Mouse (Mus musculus) c-Kit-positive CD71-positive TER-119-positive erythroid progenitor cells, embryonic 14.5 days (primary cell): ENCODE measurements around the gene Snhg11.
"Not testable (repeated sequence)": the region's sequence is repeated elsewhere in the genome, so short reads cannot be mapped to it uniquely, and the experiment has no call there.

ENCODE experiments used
- DNase-seq: peaks from one replicate; pipeline ENCODE4 v3.0.0-alpha.2; 2013; ENCODE audit warnings: low spot score

The Snhg11 gene

GRCm38 (mm10) chr2:158369474-158370172 lies 5.8 kb upstream of the Snhg11 start:
- no peak for DNase-seq

DNA sequence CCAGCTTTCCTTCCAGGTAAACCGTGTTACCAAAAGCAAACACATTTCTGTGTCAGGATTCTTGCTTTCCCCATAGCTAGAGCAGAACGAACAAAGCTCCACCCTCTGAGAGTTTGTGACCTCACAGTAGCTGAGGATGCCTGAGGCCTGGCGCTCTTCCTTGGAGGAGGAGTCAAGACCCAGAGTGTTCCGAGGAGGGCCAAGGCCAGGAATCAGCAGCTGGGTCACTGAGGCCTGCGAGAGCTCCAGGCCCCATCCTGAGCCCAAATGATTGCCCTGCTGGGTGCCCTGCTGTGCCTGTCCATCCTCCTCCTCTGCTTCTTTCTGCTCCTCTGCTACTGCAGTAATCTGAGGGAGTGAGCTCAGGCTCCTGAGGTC lies 5.3 kb upstream of the Snhg11 start:
- no peak for DNase-seq

- DNase-seq, result no peak
These were observed 2.4 kb upstream of the Snhg11 start for GRCm38 (mm10) chr2:158373061-158373460.

DNA sequence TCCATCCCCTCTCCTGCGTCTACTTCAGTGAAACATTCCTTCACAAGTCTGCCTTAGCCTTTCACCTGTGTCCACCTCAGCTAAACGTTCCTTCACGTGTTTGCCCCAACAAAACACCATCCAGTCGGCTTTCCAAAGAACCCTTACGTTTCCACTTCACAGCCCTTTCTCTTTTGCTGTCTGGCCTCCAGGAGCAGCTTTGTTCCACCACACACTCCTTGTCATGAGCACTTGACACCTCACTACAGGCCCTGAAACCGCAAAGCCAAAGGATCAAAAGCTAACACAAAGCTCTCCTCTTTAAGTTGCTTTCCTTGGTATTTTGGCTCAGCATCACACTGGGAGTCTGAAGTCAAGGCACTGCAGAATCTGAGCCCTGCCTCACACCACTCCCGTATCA lies 1.9 kb upstream of the Snhg11 start:
- no peak for DNase-seq

- no peak for DNase-seq
These were observed 767 bp downstream of the Snhg11 start for GRCm38 (mm10) chr2:158376123-158376687.

GRCm38 (mm10) chr2:158376798-158377197 lies 1.4 kb downstream of the Snhg11 start:
- DNase-seq, result no peak

- no peak for DNase-seq
These were observed 2.4 kb downstream of the Snhg11 start for GRCm38 (mm10) chr2:158377811-158378210.

DNA sequence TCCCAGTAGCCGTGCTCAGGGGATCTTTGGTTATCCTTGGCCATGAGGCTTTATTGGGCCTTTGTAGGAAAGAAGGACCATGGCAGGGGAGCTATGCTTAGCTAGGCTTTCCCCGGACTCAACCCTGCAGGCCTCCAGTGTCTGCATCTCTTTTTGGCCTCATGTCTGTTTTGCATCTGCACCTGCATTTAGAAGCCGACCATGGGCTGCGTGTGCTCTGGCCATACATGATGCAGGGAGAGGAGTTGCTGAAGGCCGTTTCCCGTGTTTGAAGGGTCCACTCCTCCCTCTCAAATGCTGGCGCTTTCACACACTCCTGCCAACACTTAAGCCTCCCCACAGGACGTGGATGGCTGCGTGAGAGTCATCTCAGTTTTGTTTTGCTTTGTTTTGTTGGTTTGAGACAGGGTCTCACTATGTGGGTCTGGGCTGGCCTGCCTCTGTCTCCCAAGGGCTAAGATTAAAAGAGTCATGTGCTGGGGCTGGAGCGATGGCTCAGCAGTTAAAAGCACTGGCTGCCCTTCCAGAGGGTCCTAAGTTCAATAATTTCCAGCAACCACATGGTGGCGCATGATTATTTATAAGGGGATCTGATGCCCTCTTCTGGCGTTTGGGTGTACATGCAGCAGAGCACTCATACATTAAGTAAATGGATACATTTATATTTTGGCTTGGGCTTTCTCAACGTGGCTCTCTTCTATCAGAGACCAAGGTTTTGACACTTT lies 4.1 kb downstream of the Snhg11 start:
- DNase-seq, result peak; percentile 76

DNA sequence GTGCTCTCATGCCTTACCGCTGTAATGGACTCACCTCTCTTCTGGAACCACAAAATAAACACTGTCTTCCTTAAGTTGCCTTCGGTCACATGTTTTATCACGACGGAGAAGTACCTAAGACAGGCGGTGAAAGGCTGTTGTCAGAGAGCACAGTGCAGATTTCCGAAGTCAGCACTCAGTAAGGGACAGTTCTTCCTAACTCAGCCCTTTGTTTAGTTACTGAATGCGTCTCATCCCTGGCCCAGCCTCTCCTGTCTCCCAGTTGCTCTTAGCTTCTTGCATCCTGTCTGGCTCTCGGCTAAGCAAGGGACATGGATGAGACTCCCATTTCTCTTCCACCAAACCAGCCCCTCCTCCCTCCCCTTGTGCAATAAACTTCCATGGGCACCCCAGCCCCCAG lies 10.6 kb downstream of the Snhg11 start:
- no peak for DNase-seq

DNA sequence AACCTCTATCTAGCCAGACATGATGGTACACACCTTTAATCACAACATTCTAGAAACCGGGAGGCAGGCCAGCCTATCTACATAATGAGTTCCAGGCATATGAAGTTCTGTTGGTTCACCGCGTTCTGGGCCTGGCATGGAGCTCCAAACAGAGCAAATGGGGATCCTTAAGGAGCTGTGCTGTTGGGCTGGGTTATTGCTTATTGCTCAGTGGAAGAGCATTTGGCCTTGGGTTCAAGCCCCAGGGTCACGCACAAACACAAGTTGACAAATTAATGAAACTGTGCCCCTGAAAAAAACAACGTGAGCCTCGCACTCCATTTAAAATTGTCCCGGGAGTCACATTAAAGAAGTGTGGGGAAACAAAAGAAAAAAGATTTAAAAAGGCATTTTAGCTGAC lies 14.0 kb downstream of the Snhg11 start:
- no peak for DNase-seq

DNA sequence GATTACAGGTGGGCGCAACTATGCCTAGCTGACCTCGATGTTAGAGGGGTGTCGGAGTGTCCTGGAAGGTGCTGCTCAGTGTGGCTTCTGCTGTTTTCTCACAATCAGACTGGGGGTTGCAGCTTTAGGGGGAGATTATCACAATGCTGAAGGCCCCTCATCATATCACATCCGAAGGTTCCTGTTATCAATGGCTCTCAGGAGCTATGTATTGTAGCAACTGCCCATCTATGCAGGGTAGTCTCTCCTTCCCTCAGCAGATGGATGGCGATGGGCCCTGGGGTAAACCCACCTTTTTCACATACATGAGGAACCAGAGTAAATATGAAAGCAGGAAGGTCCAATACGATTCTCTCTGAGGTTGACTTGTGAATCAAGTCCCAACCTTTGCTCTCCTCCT lies 20.9 kb downstream of the Snhg11 start:
- no peak for DNase-seq

DNA sequence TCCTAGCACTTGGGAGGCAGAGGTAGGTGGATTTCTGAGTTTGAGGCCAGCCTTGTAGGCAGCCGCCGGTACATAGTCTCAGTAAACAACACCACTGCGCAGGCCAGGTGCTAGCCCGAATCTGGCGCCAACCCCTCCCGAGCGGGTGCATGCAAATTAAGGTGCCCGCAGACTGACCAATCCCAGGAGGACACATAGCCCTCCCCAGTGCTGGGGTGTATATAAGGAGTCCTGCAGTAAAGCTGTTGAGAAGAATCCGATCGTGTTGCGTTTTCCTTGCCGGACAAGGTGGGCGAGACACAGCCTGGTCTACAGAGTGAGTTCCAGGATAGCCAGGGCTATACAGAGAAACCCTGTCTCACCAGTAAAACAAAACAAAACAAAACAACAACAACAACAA lies 21.7 kb downstream of the Snhg11 start:
- DNase-seq, result not testable (repeated sequence)

- DNase-seq, result no peak
These were observed 27.5 kb downstream of the Snhg11 start for GRCm38 (mm10) chr2:158402915-158403314.

DNA sequence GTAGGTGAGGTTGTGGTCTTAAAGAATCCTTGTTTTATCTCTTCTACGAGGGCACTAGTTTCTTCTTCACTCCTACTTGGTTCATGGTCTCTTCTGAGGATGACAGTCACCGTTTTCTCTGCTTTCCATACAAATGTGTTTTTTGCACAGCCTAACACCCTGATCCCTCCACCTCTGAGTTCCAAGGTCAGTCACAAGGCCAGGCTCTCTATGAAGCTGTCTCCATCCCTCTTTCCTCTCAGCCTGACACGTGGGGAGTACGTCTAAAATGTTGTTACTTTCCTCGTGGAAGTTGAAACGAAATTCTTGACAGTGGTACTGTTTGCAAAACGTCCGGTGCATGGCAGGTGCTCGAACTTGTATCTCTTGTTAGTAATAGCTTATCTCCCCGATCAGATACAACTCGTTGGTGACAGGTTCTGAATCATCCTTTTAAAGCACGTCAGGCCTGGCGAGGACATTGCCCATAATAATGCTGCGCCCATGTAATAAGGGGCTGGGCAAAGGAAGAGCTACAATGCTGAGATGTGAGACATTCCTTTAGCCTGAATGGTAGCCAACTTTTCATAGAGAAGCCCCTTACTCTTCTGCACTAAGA lies 33.7 kb downstream of the Snhg11 start:
- no peak for DNase-seq

DNA sequence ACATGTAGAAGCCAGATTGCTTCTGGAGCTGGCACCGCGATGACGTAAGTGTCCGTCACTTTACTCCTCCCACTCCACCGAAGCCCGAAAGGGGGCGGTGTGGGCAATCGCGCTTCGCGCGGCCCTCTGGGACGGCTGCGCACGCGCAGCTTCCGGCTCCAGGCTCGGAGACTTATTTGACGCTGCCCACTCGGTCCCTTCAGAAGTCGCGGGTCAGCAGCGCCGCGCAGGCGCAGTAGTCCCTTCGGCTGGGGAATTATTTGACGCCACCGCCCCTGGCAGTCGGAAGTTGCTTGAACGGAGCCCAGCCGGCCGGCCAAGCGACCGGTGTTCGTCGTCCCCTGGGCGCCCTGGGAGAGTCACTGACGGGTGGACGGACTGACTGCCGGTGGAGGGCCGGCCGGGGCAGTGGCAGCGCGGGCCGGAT lies 34.2 kb downstream of the Snhg11 start, which contains the start of gene Ralgapb:
Gene Ralgapb (plus strand): TSS at position 254 of the 427 bp plus-strand sequence.
- peak; percentile 97 for DNase-seq

GRCm38 (mm10) chr2:158410022-158411014 lies 34.9 kb downstream of the Snhg11 start:
- DNase-seq, result peak; percentile 19

DNA sequence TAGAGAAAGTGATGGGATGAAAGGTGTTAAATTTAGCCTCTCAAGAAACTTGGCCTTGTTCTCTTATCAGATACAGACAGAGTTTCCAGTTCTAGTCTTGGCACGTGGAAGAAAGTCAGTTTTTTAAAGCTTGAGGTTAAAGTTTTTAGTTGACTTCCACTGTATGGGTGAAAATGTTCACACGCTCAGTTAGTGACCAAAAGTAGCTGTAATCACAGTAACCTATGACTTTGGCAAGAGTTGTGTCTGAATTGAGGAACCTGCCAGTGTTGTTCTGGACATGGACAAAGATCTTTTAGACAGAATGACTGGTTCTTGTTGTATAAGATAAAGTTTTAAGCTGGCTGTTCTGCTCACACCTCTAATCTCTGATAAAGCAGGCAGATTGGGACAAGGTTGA lies 37.8 kb downstream of the Snhg11 start:
- no peak for DNase-seq

- DNase-seq, result no peak
These were observed 40.4 kb downstream of the Snhg11 start for GRCm38 (mm10) chr2:158415826-158416225.

GRCm38 (mm10) chr2:158418663-158419062 lies 43.2 kb downstream of the Snhg11 start:
- no peak for DNase-seq
